ENCODE assay signal across 9 mouse cellular contexts in the genomic region with DNA sequence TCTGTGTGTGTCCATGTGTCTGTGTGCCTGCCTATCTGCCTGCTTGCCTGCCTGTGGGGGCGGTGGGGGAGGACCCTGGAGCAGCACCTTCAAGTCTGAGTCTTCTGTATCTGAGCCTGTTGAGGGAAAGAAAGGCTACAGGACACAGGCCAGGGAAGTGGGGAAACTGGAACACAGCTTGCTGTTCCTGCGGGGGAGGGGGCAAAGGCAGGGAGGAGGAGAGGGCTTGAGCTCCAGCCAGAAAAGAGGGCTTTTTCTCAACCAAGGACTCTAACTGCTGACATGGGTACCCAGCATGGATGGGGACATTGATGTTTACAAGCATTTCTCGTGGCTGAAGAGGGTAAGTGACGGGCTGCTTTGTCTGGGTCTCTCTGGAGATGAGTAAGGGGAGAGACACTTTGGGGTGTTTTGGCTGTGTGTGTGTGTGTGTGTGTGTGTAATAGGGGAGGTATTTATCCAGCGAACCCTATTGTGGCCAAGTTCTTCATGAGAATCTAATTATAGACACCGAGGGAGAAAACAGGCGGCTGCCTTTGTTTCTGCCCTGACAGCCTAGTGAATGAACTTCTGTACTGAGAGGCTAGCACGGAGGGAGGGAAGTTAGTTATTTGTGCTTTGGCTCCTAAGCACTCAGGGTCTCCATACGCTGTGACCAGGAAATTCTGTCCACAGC. TPM values are rescaled to one million over a fixed set of nuclear protein-coding genes. Genes with fewer than 3 reads are reported as not detected.
A peak's percentile ranks its signal among the peaks of the same experiment; 100 is the strongest.
DNase-seq lines count a peak whose midpoint lies in the region; ATAC-seq and TF ChIP-seq lines count a peak whose summit lies in the region.
"Had no signal": no experiment of that assay in that cellular context is flagged by ENCODE, and none has a peak within 500 bp of the region (broad histone marks: within the 10 kb centered on the region; RNA-seq: fewer than 3 reads in every experiment).

No protein-coding gene starts in this region.

- H3K9ac ChIP-seq in hindbrain, embryonic 14.5 days = peak overlapping the region; percentile 42
- H3K9ac ChIP-seq in stomach, embryonic 16.5 days (ENCODE audit: low read length) = peak overlapping the region; percentile 73

- peaks cover 7% of the 10 kb centered on the region; the same call in 1 of the 2 replicates for H3K4me1 ChIP-seq in cortical plate, adult 2 months (ENCODE audit: control insufficient read depth, insufficient read depth, low read length)
- peaks cover 24% of the 10 kb centered on the region for H3K4me1 ChIP-seq in hindbrain, embryonic 14.5 days (replicated peaks; ENCODE audit: control insufficient read depth, insufficient read depth, low read length)
- H3K4me1 ChIP-seq in stomach, embryonic 16.5 days (ENCODE audit: control insufficient read depth, insufficient read depth, low read length) = peaks cover 51% of the 10 kb centered on the region

- peak overlapping the region; percentile 41 for H3K4me2 ChIP-seq in hindbrain, embryonic 14.5 days (replicated peaks)
- H3K4me2 ChIP-seq in stomach, embryonic 16.5 days (ENCODE audit: low read depth, low read length) = peak overlapping the region; percentile 51

- no peak for TF ChIP-seq POLR2A in cortical plate, adult 2 months (IDR thresholded peaks at IDR 0.05; ENCODE audit: extremely low read depth, insufficient read depth, low read length)

- no peak for TF ChIP-seq CTCF in cortical plate, adult 2 months (IDR thresholded peaks at IDR 0.05; ENCODE audit: extremely low read depth, insufficient read depth, low read length)

- peak overlapping the region; percentile 88 for H3K27ac ChIP-seq in cortical plate, adult 2 months (ENCODE audit: insufficient read depth, low read length)
- H3K27ac ChIP-seq in hindbrain, embryonic 14.5 days = peak overlapping the region; percentile 55
- peak overlapping the region; percentile 95 for H3K27ac ChIP-seq in stomach, embryonic 16.5 days (ENCODE audit: low read length)
- H3K27ac ChIP-seq: macrophage had no signal

- H3K9me3 ChIP-seq in hindbrain, embryonic 14.5 days (ENCODE audit: control insufficient read depth, low read length) = no peaks in the 10 kb centered on the region
- no peaks in the 10 kb centered on the region for H3K9me3 ChIP-seq in stomach, embryonic 16.5 days (replicated peaks; ENCODE audit: control insufficient read depth, low read length)

- no peaks in the 10 kb centered on the region for H3K36me3 ChIP-seq in hindbrain, embryonic 14.5 days (replicated peaks; ENCODE audit: control insufficient read depth, insufficient read depth)
- no peaks in the 10 kb centered on the region for H3K36me3 ChIP-seq in stomach, embryonic 16.5 days (ENCODE audit: control insufficient read depth, insufficient read depth, low read length)

- WGBS in hindbrain, embryonic 14.5 days = 9% methylated on average over 9 of the region's 9 CpGs
- 8% methylated on average over 9 of the region's 9 CpGs for WGBS in stomach, embryonic 16.5 days

- 0 out of 2 replicates have a peak, but pooled peaks cover 4% of the 10 kb centered on the region for H3K27me3 ChIP-seq in hindbrain, embryonic 14.5 days (ENCODE audit: control insufficient read depth, insufficient read depth, low read length)
- no peaks in the 10 kb centered on the region for H3K27me3 ChIP-seq in stomach, embryonic 16.5 days (ENCODE audit: control insufficient read depth, insufficient read depth, low read length)

- H3K4me3 ChIP-seq in cortical plate, adult 2 months (ENCODE audit: insufficient read depth, low read length) = peak overlapping the region; percentile 50
- peak overlapping the region; percentile 22 for H3K4me3 ChIP-seq in hindbrain, embryonic 14.5 days (replicated peaks; ENCODE audit: low read length)
- peak overlapping the region; percentile 48 for H3K4me3 ChIP-seq in stomach, embryonic 16.5 days (replicated peaks; ENCODE audit: low read length)

- intact Hi-C loops in left cerebral cortex, postnatal 14 days (cut with DNase I) = no loop called here

- DNase-seq in Muller cell, postnatal 12 days (ENCODE audit: inconsistent ontology term) = peak; percentile 72
- DNase-seq in gastrocnemius, postnatal 10 days = peak; percentile 40
- peak; percentile 36 for DNase-seq in hindbrain, embryonic 14.5 days (ENCODE audit: low spot score)
- DNase-seq in left cerebral cortex, postnatal 14 days (ENCODE audit: low spot score in 2 of 2) = peak; percentile 28 to 46
- DNase-seq in spleen, adult 18-20 months = no peak

- peak; percentile 54 for ATAC-seq in hindbrain, embryonic 14.5 days (ENCODE audit: low FRiP score)
- ATAC-seq in megakaryocyte progenitor cell, adult 5-6 weeks (replicated peaks; ENCODE audit: poor library complexity) = peak; percentile 4; the same call in 1 of the 2 replicates
- ATAC-seq in stomach, embryonic 16.5 days (ENCODE audit: insufficient read depth, low FRiP score) = no peak

RNA-seq across cellular contexts. Expression of a gene that starts 40.8 kb away (rescaled TPM):
- not detected in 2 replicates for polyA plus RNA-seq in cortical plate, adult 2 months (2012; rRNA removed)
- total RNA-seq in gastrocnemius, postnatal 10 days (2021) = not detected
- not detected in 2 replicates for polyA plus RNA-seq in hindbrain, embryonic 14.5 days (2014; fragmentation: Nextera tagmentation; extraction: Ambion mirVana)
- not detected for total RNA-seq in left cerebral cortex, postnatal 14 days (2021)
- not detected in 2 replicates for total RNA-seq in megakaryocyte progenitor cell, adult 5-6 weeks (2015)
- total RNA-seq in megakaryocyte progenitor cell, adult 5-6 weeks (2017) = not detected in 2 replicates
- not detected in 2 replicates for polyA plus RNA-seq in stomach, embryonic 16.5 days (2015; fragmentation: Nextera tagmentation; extraction: Ambion mirVana)
- polyA plus RNA-seq: macrophage had no signal

Comparison
In these comparisons a context has a peak if more than half of its experiments do, and no peak if none do; other contexts are left out.
1. DNase-seq: peak in Muller cell, postnatal 12 days (single experiment), gastrocnemius, postnatal 10 days (single experiment), hindbrain, embryonic 14.5 days (single experiment) and left cerebral cortex, postnatal 14 days (2 of 2); none in spleen, adult 18-20 months (0 of 2).
2. Peak in every context shown above with its lines, with median percentiles within 50 percentile points of each other: H3K27ac ChIP-seq and H3K4me3 ChIP-seq.